Mouse (Mus musculus) spleen, postnatal 4 days (tissue): ENCODE measurements around the gene Bicra.

ENCODE experiments used
- DNase-seq, 2 experiments: peaks; one replicate each; pipeline ENCODE4 v3.0.0; 2022; ENCODE audit warnings: low spot score in 2 of 2

The Bicra gene

GRCm38 (mm10) chr7:16047338-16048146 is at the start of gene Bicra:
TSS of gene Bicra (minus strand) at chr7:16047921.
- DNase-seq = peak; percentile 90 to 95

DNA sequence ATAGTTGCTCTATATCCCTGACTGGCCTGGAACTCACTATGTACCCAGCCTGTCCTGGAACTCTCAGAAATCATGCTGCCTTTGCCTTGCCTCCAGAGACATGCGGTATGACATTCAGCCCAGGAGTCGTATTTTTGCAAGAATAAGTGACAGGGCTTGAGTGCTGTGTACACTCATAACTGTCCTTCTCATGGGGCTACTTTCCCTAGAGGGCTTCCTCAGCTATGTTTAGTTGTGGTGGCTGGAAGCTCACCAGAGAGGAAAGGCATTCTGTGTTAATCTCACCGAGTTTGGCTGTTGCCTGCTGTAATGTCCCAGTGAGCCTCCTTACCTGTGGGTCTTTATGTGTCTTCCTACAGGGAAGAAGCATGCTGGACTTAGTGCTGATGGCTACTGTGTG is 46.9 kb upstream of the Bicra start:
- peak in 1 of 2 experiments; percentile 44 for DNase-seq

- DNase-seq = no peak
These were observed 39.9 kb upstream of the Bicra start for GRCm38 (mm10) chr7:16087587-16087986.

GRCm38 (mm10) chr7:16083361-16083760 is 35.6 kb upstream of the Bicra start:
- DNase-seq = no peak

DNA sequence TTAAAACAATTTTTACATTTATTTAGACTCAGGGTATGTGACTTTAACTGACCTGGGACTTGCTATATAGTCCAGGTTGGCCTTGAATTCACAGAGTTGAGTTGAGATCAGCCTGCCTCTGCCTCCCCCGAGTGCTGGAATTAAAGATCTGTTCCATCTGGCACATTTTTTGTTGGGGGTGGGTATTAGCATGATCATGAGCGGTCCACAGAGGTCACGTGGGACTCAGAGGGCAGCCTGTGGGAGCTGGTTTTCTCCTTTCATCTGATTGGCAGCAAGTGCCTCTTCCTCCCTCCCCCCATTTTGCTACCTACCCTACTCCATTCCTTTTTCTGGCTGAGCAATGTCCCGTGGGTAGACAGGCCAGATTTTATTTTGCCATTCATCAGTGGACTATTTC is 32.9 kb upstream of the Bicra start:
- no peak for DNase-seq

DNA sequence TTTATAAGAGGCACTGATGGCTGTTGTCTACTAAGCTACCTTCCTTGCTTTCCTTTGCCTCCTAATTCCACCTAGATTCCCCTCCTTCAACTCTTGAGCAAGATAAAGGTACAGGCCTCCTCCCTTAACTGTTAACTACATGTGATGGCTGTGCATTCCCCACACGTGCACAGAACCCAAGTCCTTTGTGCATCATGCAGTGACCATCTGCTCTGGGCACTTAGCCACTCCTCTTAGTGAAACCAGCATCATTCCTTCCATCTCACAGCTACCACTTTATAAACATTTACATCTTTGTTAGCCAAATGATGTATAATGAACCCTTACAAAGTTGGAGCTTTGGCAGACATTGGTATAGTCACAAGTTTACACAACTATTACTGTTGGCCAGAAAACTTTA is 32.2 kb upstream of the Bicra start:
- DNase-seq = no peak

GRCm38 (mm10) chr7:16071906-16072305 is 24.2 kb upstream of the Bicra start:
- no peak for DNase-seq

GRCm38 (mm10) chr7:16070846-16071245 is 23.1 kb upstream of the Bicra start:
- DNase-seq = no peak

- DNase-seq = peak; percentile 28 to 71
These were observed 15.8 kb upstream of the Bicra start for GRCm38 (mm10) chr7:16063490-16063889.

GRCm38 (mm10) chr7:16062099-16062420 is 14.3 kb upstream of the Bicra start:
- no peak for DNase-seq

GRCm38 (mm10) chr7:16061219-16062098 is 13.7 kb upstream of the Bicra start, which contains the start of gene Zfp541:
TSS of gene Zfp541 (plus strand) at chr7:16061814.
- peak; percentile 13 to 62 for DNase-seq

- peak in 1 of 2 experiments; percentile 61 for DNase-seq
These were observed 9.4 kb upstream of the Bicra start for GRCm38 (mm10) chr7:16057136-16057534.

DNA sequence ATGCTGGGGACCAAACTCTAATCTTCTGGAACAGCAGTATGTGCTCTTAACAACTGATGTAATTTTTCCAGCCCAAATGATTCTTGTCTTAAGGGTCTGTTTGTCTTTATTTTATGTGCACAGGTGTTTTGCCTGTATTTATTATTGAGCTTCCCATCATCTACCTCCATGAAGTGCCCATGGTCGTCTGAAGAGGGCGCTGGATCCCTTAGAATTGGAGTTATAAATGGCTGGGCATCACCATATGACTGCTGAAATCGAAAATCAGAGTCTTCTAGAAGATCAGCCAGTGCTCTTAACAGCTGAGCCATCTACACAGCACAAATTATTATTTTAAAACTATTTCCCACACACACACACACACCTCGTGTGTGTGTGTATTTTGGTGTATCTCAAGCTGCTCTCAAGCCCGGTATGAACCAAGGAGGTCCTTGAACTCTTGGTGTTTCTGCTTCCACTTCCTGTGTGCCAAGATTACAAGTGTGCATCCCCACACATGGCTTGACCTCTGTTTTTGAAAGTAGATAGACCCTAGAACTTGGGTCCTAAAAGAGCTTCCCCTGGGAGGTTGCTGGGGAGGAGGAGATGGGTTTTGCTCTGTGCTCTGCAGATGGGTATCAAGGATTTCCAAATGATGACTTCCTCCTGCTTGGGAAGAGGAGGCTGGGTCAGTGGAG is 8.9 kb upstream of the Bicra start:
- peak in 1 of 2 experiments; percentile 64 for DNase-seq

- DNase-seq = peak in 1 of 2 experiments; percentile 20
These were observed 7.9 kb upstream of the Bicra start for GRCm38 (mm10) chr7:16055665-16056064.

- peak in 1 of 2 experiments; percentile 68 for DNase-seq
These were observed 7.2 kb upstream of the Bicra start for GRCm38 (mm10) chr7:16054966-16055365.

GRCm38 (mm10) chr7:16053105-16053504 is 5.4 kb upstream of the Bicra start:
- peak in 1 of 2 experiments; percentile 58 for DNase-seq

GRCm38 (mm10) chr7:16052684-16053083 is 5.0 kb upstream of the Bicra start:
- peak; percentile 97 for DNase-seq

- peak; percentile 86 to 92 for DNase-seq
These were observed 4.3 kb upstream of the Bicra start for GRCm38 (mm10) chr7:16051883-16052595.

- DNase-seq = peak in 1 of 2 experiments; percentile 58
These were observed 2.9 kb upstream of the Bicra start for GRCm38 (mm10) chr7:16050600-16050999.

GRCm38 (mm10) chr7:16049576-16049915 is 1.8 kb upstream of the Bicra start:
- peak in 1 of 2 experiments; percentile 63 for DNase-seq
